Mouse (Mus musculus) left cerebral cortex, postnatal 10 days (tissue): ENCODE results near the gene Rpl35. TPM values are rescaled to one million over a fixed set of nuclear protein-coding genes. Genes with fewer than 3 reads are reported as not detected.
"Not testable (repeated sequence)": the region's sequence is repeated elsewhere in the genome, so short reads cannot be mapped to it uniquely, and the experiment has no call there.

ENCODE experiments used
- DNase-seq, 2 experiments: peaks; one replicate each; pipeline ENCODE4 v3.0.0; 2021 to 2022; ENCODE audit warnings: low spot score in 2 of 2, mixed read lengths in 1 of 2; ENCODE audit errors: extremely low spot score in 1 of 2
- intact Hi-C: fragments of 180-260 bp; cut with DNase I; formaldehyde crosslinking; loops from one replicate; pipeline ENCODE4 v1.15.1; 2025
- total RNA-seq, 2 experiments: library from RNA; stranded (reverse); gene quantifications; 2 replicates each; pipeline ENCODE4 v1.2.3; 2021

Gene Rpl35
- total RNA-seq = 100 to 1,000 TPM; 326 to 336 TPM

GRCm38 (mm10) chr2:39005574-39006079 lies at the start of gene Rpl35:
Gene Rpl35, minus strand, starts transcription at chr2:39005624.
- intact Hi-C loops = no loop called here
- DNase-seq = peak in 1 of 2 experiments; percentile 55

- no peak for DNase-seq
- intact Hi-C loops = no loop called here
Measured at GRCm38 (mm10) chr2:39048515-39048914, 43.1 kb upstream of the Rpl35 start.

- no peak for DNase-seq
- intact Hi-C loops = loop anchor here (5.0 kb wide), 1 partner anchor 52 kb away; no protein-coding TSS in a partner anchor
Measured at GRCm38 (mm10) chr2:39040215-39040614, 34.8 kb upstream of the Rpl35 start.

- intact Hi-C loops = no loop called here
- no peak for DNase-seq
Measured at GRCm38 (mm10) chr2:39031611-39032010, 26.2 kb upstream of the Rpl35 start.

- no peak for DNase-seq
- intact Hi-C loops = no loop called here
Measured at GRCm38 (mm10) chr2:39020004-39020403, 14.6 kb upstream of the Rpl35 start.

GRCm38 (mm10) chr2:39016581-39016980 lies 11.2 kb upstream of the Rpl35 start:
- no peak for DNase-seq
- intact Hi-C loops = no loop called here

GRCm38 (mm10) chr2:39012768-39013279 lies 7.4 kb upstream of the Rpl35 start:
- intact Hi-C loops = no loop called here
- no peak for DNase-seq

GRCm38 (mm10) chr2:39011971-39012370 lies 6.5 kb upstream of the Rpl35 start:
- intact Hi-C loops = no loop called here
- no peak for DNase-seq

GRCm38 (mm10) chr2:39011264-39011663 lies 5.8 kb upstream of the Rpl35 start:
- intact Hi-C loops = no loop called here
- DNase-seq = no peak

GRCm38 (mm10) chr2:39010144-39010543 lies 4.7 kb upstream of the Rpl35 start:
- DNase-seq, intact Hi-C loops: not testable (repeated sequence)

- peak in 1 of 2 experiments; percentile 80 for DNase-seq
- intact Hi-C loops = no loop called here
Measured at GRCm38 (mm10) chr2:39008954-39009365, 3.5 kb upstream of the Rpl35 start.

- intact Hi-C loops = no loop called here
- peak in 1 of 2 experiments; percentile 59 for DNase-seq
Measured at GRCm38 (mm10) chr2:39008350-39008851, 3.0 kb upstream of the Rpl35 start.

- peak; percentile 91 to 96 for DNase-seq
- intact Hi-C loops = no loop called here
Measured at GRCm38 (mm10) chr2:39007865-39008264, 2.4 kb upstream of the Rpl35 start.

- intact Hi-C loops = no loop called here
- DNase-seq = no peak
Measured at GRCm38 (mm10) chr2:39006149-39006730, 816 bp upstream of the Rpl35 start.

- DNase-seq = peak; percentile 87 to 96
- intact Hi-C loops = no loop called here
Measured at GRCm38 (mm10) chr2:39004880-39005435, 466 bp downstream of the Rpl35 start, which contains the start of gene Arpc5l. Gene Arpc5l, plus strand, starts transcription at chr2:39005348.

GRCm38 (mm10) chr2:39004372-39004771 lies 1.1 kb downstream of the Rpl35 start:
- intact Hi-C loops = no loop called here

GRCm38 (mm10) chr2:39003512-39003911 lies 1.9 kb downstream of the Rpl35 start:
- DNase-seq = no peak
- intact Hi-C loops = no loop called here

More at GRCm38 (mm10) chr2:39004372-39004771, 1.1 kb downstream of the Rpl35 start:
- peak in 1 of 2 experiments; percentile 54 for DNase-seq

- no peak for DNase-seq
- intact Hi-C loops = no loop called here
Measured at GRCm38 (mm10) chr2:39003106-39003505, 2.3 kb downstream of the Rpl35 start.

GRCm38 (mm10) chr2:39001866-39002265 lies 3.6 kb downstream of the Rpl35 start:
- intact Hi-C loops = no loop called here
- DNase-seq = no peak

- intact Hi-C loops = no loop called here
- no peak for DNase-seq
Measured at GRCm38 (mm10) chr2:39000587-39000919, 4.9 kb downstream of the Rpl35 start.
